Mouse (Mus musculus) ovary, adult 18-20 months (tissue): ENCODE results near the gene 1700001J03Rik.
"Not testable (repeated sequence)": the region's sequence is repeated elsewhere in the genome, so short reads cannot be mapped to it uniquely, and the experiment has no call there.

Source experiments
- DNase-seq: peaks from one replicate; pipeline ENCODE4 v3.0.0; 2022; ENCODE audit warnings: low spot score, mixed read lengths

1700001J03Rik gene

GRCm38 (mm10) chr5:146188144-146188543 is 3.0 kb upstream of the 1700001J03Rik start:
- no peak for DNase-seq

- DNase-seq: peak; percentile 8
Measured at GRCm38 (mm10) chr5:146187441-146187840, 2.3 kb upstream of the 1700001J03Rik start.

- not testable (repeated sequence) for DNase-seq
Measured at GRCm38 (mm10) chr5:146172744-146173143, 12.4 kb downstream of the 1700001J03Rik start.

- not testable (repeated sequence) for DNase-seq
Measured at GRCm38 (mm10) chr5:146170621-146171020, 14.5 kb downstream of the 1700001J03Rik start, which contains the start of gene Gm6309. Gm6309 (minus strand) TSS chr5:146170721.

GRCm38 (mm10) chr5:146160439-146160838 is 24.7 kb downstream of the 1700001J03Rik start, which contains the start of gene Gm5565:
Gm5565 (minus strand) TSS chr5:146160539.
- DNase-seq: not testable (repeated sequence)

GRCm38 (mm10) chr5:146158326-146158725 is 26.8 kb downstream of the 1700001J03Rik start:
- not testable (repeated sequence) for DNase-seq

GRCm38 (mm10) chr5:146150454-146150853 is 34.6 kb downstream of the 1700001J03Rik start:
- no peak for DNase-seq

GRCm38 (mm10) chr5:146147903-146148302 is 37.2 kb downstream of the 1700001J03Rik start:
- no peak for DNase-seq
